Comparison of ENCODE assay signal across 10 mouse cellular contexts in genomic region chr2:167675120-167675909, GRCm38 (mm10). TPM values are rescaled to one million over a fixed set of nuclear protein-coding genes. Genes with fewer than 3 reads are reported as not detected.
DNase-seq lines count a peak whose midpoint lies in the region; ATAC-seq and TF ChIP-seq lines count a peak whose summit lies in the region.
"Had no signal": no experiment of that assay in that cellular context is flagged by ENCODE, and none has a peak within 500 bp of the region (broad histone marks: within the 10 kb centered on the region; RNA-seq: fewer than 3 reads in every experiment).

No protein-coding gene starts in this region.

- no peak overlapping the region for H3K4me3 ChIP-seq in heart, embryonic 11.5 days (ENCODE audit: low read depth, low read length)
- no peak overlapping the region for H3K4me3 ChIP-seq in kidney, postnatal 0 days (replicated peaks; ENCODE audit: low read depth, low read length)
- H3K4me3 ChIP-seq in intestine, embryonic 15.5 days (replicated peaks) = no peak overlapping the region
- H3K4me3 ChIP-seq: embryonic facial prominence, embryonic 12.5 days; limb, embryonic 15.5 days had no signal

- TF ChIP-seq CTCF in kidney, postnatal 0 days (IDR thresholded peaks at IDR 0.05; ENCODE audit: low read depth) = peak; percentile 83

- no peak for ATAC-seq in heart, embryonic 11.5 days (replicated peaks; ENCODE audit: insufficient number of reproducible peaks, low FRiP score, low TSS enrichment)
- no peak for ATAC-seq in kidney, postnatal 0 days (replicated peaks; ENCODE audit: low FRiP score, low read depth)
- ATAC-seq in intestine, embryonic 15.5 days = no peak

- H3K9me3 ChIP-seq in heart, embryonic 11.5 days (replicated peaks; ENCODE audit: control insufficient read depth, low read length) = no peaks in the 10 kb centered on the region
- H3K9me3 ChIP-seq in kidney, postnatal 0 days (replicated peaks; ENCODE audit: low read length) = no peaks in the 10 kb centered on the region
- H3K9me3 ChIP-seq in intestine, embryonic 15.5 days = no peaks in the 10 kb centered on the region
- H3K9me3 ChIP-seq: embryonic facial prominence, embryonic 12.5 days; limb, embryonic 15.5 days had no signal

- peaks cover 6% of the 10 kb centered on the region; the same call in 1 of the 2 replicates for H3K4me1 ChIP-seq in heart, embryonic 11.5 days (ENCODE audit: control insufficient read depth, insufficient read depth, low read length)
- no peaks in the 10 kb centered on the region for H3K4me1 ChIP-seq in kidney, postnatal 0 days (replicated peaks; ENCODE audit: insufficient read depth, low read length)
- H3K4me1 ChIP-seq in intestine, embryonic 15.5 days (replicated peaks) = 0 out of 2 replicates have a peak, but pooled peaks cover 14% of the 10 kb centered on the region

- H3K4me2 ChIP-seq in heart, embryonic 11.5 days = no peak overlapping the region
- H3K4me2 ChIP-seq in kidney, postnatal 0 days (ENCODE audit: low read length) = no peak overlapping the region
- no peak overlapping the region for H3K4me2 ChIP-seq in intestine, embryonic 15.5 days (replicated peaks)
- H3K4me2 ChIP-seq: embryonic facial prominence, embryonic 12.5 days; limb, embryonic 15.5 days had no signal

- no peaks in the 10 kb centered on the region for H3K36me3 ChIP-seq in heart, embryonic 11.5 days (ENCODE audit: control insufficient read depth, insufficient read depth, low read length)
- H3K36me3 ChIP-seq in kidney, postnatal 0 days (ENCODE audit: insufficient read depth, low read length) = no peaks in the 10 kb centered on the region
- no peaks in the 10 kb centered on the region for H3K36me3 ChIP-seq in intestine, embryonic 15.5 days
- H3K36me3 ChIP-seq: embryonic facial prominence, embryonic 12.5 days; limb, embryonic 15.5 days had no signal

- 36% methylated on average over 14 of the region's 14 CpGs for WGBS in heart, embryonic 11.5 days (ENCODE audit: insufficient replicate concordance)
- WGBS in kidney, postnatal 0 days = 44% methylated on average over 14 of the region's 14 CpGs
- 37% methylated on average over 14 of the region's 14 CpGs for WGBS in intestine, embryonic 15.5 days

- 0 out of 2 replicates have a peak, but pooled peaks cover 5% of the 10 kb centered on the region for H3K27me3 ChIP-seq in heart, embryonic 11.5 days (ENCODE audit: control insufficient read depth, insufficient read depth, low read length)
- H3K27me3 ChIP-seq in kidney, postnatal 0 days (ENCODE audit: insufficient read depth, low read length) = no peaks in the 10 kb centered on the region
- no peaks in the 10 kb centered on the region for H3K27me3 ChIP-seq in intestine, embryonic 15.5 days (replicated peaks)
- H3K27me3 ChIP-seq: embryonic facial prominence, embryonic 12.5 days; limb, embryonic 15.5 days had no signal

- no peak overlapping the region for H3K9ac ChIP-seq in heart, embryonic 11.5 days (ENCODE audit: low read depth, low read length)
- H3K9ac ChIP-seq in kidney, postnatal 0 days (ENCODE audit: low read depth, low read length) = no peak overlapping the region
- no peak overlapping the region for H3K9ac ChIP-seq in intestine, embryonic 15.5 days
- H3K9ac ChIP-seq: embryonic facial prominence, embryonic 12.5 days; limb, embryonic 15.5 days had no signal

- DNase-seq in heart, postnatal 4 days = peak; percentile 59
- peak; percentile 58 to 61 for DNase-seq in B cell, adult 2 months
- DNase-seq in NIH3T3 (ENCODE audit: low read depth) = peak; percentile 61
- DNase-seq in kidney, postnatal 0 days (ENCODE audit: low spot score) = peak; percentile 81
- peak; percentile 60 for DNase-seq in thymus, postnatal 14 days
- no peak for DNase-seq in ovary, postnatal 10 days (ENCODE audit: low spot score)

- no peak overlapping the region for H3K27ac ChIP-seq in heart, embryonic 11.5 days (ENCODE audit: low read depth, low read length)
- H3K27ac ChIP-seq in kidney, postnatal 0 days = no peak overlapping the region
- H3K27ac ChIP-seq in intestine, embryonic 15.5 days = no peak overlapping the region
- H3K27ac ChIP-seq: embryonic facial prominence, embryonic 12.5 days; limb, embryonic 15.5 days had no signal

RNA-seq across cellular contexts. Expression of gene Cebpb, which starts 13.4 kb away (rescaled TPM):
- total RNA-seq in heart, postnatal 4 days (2021) = 10 to 100 TPM; 15.9 to 16.6 TPM
- 8.0 and 8.2 TPM in 2 replicates for polyA plus RNA-seq in heart, embryonic 11.5 days (2014; fragmentation: Nextera tagmentation; extraction: Ambion mirVana)
- 13.0 and 22.2 TPM in 2 replicates for polyA plus RNA-seq in kidney, postnatal 0 days (2015; fragmentation: Nextera tagmentation; extraction: Ambion mirVana)
- polyA plus RNA-seq in intestine, embryonic 15.5 days (2015; fragmentation: Nextera tagmentation; extraction: Ambion mirVana) = 22.5 and 24.3 TPM in 2 replicates

RNA-seq across cellular contexts. Expression of gene Gm20431, which starts 14.0 kb away (rescaled TPM):
- 10 to 100 TPM; 23.0 to 26.1 TPM for total RNA-seq in heart, postnatal 4 days (2021)
- 1.9 and 5.2 TPM in 2 replicates for polyA plus RNA-seq in heart, embryonic 11.5 days (2014; fragmentation: Nextera tagmentation; extraction: Ambion mirVana)
- polyA plus RNA-seq in kidney, postnatal 0 days (2015; fragmentation: Nextera tagmentation; extraction: Ambion mirVana) = 11.2 and 12.6 TPM in 2 replicates
- polyA plus RNA-seq in intestine, embryonic 15.5 days (2015; fragmentation: Nextera tagmentation; extraction: Ambion mirVana) = 0.40 and 7.2 TPM in 2 replicates

RNA-seq across cellular contexts. Expression of gene Tmem189, which starts 14.3 kb away (rescaled TPM):
- total RNA-seq in heart, postnatal 4 days (2021) = 10 to 100 TPM; 41.1 to 41.6 TPM
- 38.2 and 38.7 TPM in 2 replicates for polyA plus RNA-seq in heart, embryonic 11.5 days (2014; fragmentation: Nextera tagmentation; extraction: Ambion mirVana)
- polyA plus RNA-seq in kidney, postnatal 0 days (2015; fragmentation: Nextera tagmentation; extraction: Ambion mirVana) = 64.6 and 65.2 TPM in 2 replicates
- 35.1 and 38.6 TPM in 2 replicates for polyA plus RNA-seq in intestine, embryonic 15.5 days (2015; fragmentation: Nextera tagmentation; extraction: Ambion mirVana)

RNA-seq across cellular contexts. Expression of gene Ube2v1, which starts 43.4 kb away (rescaled TPM):
- 100 to 1,000 TPM; 131 to 137 TPM for total RNA-seq in heart, postnatal 4 days (2021)
- polyA plus RNA-seq in heart, embryonic 11.5 days (2014; fragmentation: Nextera tagmentation; extraction: Ambion mirVana) = 195 and 211 TPM in 2 replicates
- 256 and 262 TPM in 2 replicates for polyA plus RNA-seq in kidney, postnatal 0 days (2015; fragmentation: Nextera tagmentation; extraction: Ambion mirVana)
- 268 and 270 TPM in 2 replicates for polyA plus RNA-seq in intestine, embryonic 15.5 days (2015; fragmentation: Nextera tagmentation; extraction: Ambion mirVana)
